In the genomic region with DNA sequence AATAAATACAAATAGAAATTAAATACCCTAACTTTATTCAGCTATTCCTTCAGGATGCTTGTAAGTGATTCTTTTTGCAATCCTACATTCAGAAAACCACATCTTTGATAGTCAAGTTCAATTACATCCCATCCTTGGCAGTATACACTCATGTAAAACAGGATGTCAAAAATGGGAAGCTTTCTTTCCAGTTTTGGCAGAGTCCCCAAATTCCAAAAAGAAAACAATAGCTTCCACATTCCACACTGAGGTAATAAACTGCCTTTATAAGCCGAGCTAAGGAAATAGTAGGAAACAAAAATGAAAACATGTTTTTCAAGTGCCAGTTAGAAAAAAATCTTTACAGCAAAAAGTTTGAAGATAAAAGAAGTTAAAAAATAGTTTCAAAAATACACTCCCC, we compare ENCODE assay signal across 22 mouse cellular contexts. TPM values are rescaled to one million over a fixed set of nuclear protein-coding genes. Genes with fewer than 3 reads are reported as not detected.
DNase-seq lines count a peak whose midpoint lies in the region; ATAC-seq and TF ChIP-seq lines count a peak whose summit lies in the region.
"Had no signal": no experiment of that assay in that cellular context is flagged by ENCODE, and none has a peak within 500 bp of the region (broad histone marks: within the 10 kb centered on the region; RNA-seq: fewer than 3 reads in every experiment).

No protein-coding gene starts in this region.

- 13% methylated on average over 1 of the region's 1 CpGs for WGBS in embryonic facial prominence, embryonic 14.5 days
- 74% methylated on average over 1 of the region's 1 CpGs for WGBS in embryonic facial prominence, embryonic 10.5 days
- 32% methylated on average over 1 of the region's 1 CpGs for WGBS in heart, postnatal 0 days
- 63% methylated on average over 1 of the region's 1 CpGs for WGBS in liver, adult 2 months
- WGBS in liver, embryonic 11.5 days: 73% methylated on average over 1 of the region's 1 CpGs

- peak; percentile 77 for DNase-seq in embryonic facial prominence, embryonic 14.5 days (ENCODE audit: low spot score)
- no peak for DNase-seq in embryonic facial prominence, embryonic 10.5 days (ENCODE audit: low spot score)
- peak; percentile 10 for DNase-seq in heart, postnatal 0 days (ENCODE audit: low spot score)
- DNase-seq in heart, postnatal 36 days: no peak
- DNase-seq in liver, adult 2 months (ENCODE audit: extremely low read depth, low read depth, low spot score): peak; percentile 3
- no peak for DNase-seq in liver, embryonic 11.5 days (ENCODE audit: low spot score)
- peak; percentile 16 for DNase-seq in lung, postnatal 10 days
- DNase-seq in thymus, adult 18-20 months: no peak
- DNase-seq: cerebellum, postnatal 14 days; embryo, embryonic 11 days; layer of hippocampus, adult 9-11 months; liver, postnatal 0 days; right cerebral cortex, postnatal 14 days; thymus, postnatal 25 days had no signal

- no peak overlapping the region for H3K27ac ChIP-seq in embryonic facial prominence, embryonic 14.5 days (replicated peaks; ENCODE audit: low read depth, low read length)
- no peak overlapping the region for H3K27ac ChIP-seq in embryonic facial prominence, embryonic 10.5 days (replicated peaks)
- peak overlapping the region; percentile 54; the same call in 1 of the 2 replicates for H3K27ac ChIP-seq in heart, postnatal 0 days (ENCODE audit: low read depth)
- H3K27ac ChIP-seq in liver, adult 2 months (replicated peaks; ENCODE audit: insufficient read depth, low read depth, low read length): no peak overlapping the region
- H3K27ac ChIP-seq in liver, embryonic 11.5 days (ENCODE audit: low read depth, low read length): no peak overlapping the region
- H3K27ac ChIP-seq: forebrain, embryonic 13.5 days; hindbrain, embryonic 12.5 days; limb, embryonic 13.5 days; midbrain, embryonic 10.5 days; neural tube, embryonic 13.5 days; stomach, postnatal 0 days had no signal

- H3K4me3 ChIP-seq in embryonic facial prominence, embryonic 14.5 days (ENCODE audit: low read depth, low read length): no peak overlapping the region
- H3K4me3 ChIP-seq in embryonic facial prominence, embryonic 10.5 days: no peak overlapping the region
- H3K4me3 ChIP-seq in heart, postnatal 0 days (ENCODE audit: low read depth, low read length): no peak overlapping the region
- H3K4me3 ChIP-seq in liver, adult 2 months (ENCODE audit: insufficient read depth, low read depth, low read length): no peak overlapping the region
- no peak overlapping the region for H3K4me3 ChIP-seq in liver, embryonic 11.5 days (ENCODE audit: low read depth, low read length)
- H3K4me3 ChIP-seq: forebrain, embryonic 13.5 days; heart, embryonic 12.5 days; hindbrain, embryonic 12.5 days; limb, embryonic 13.5 days; midbrain, embryonic 10.5 days; neural tube, embryonic 13.5 days had no signal

- TF ChIP-seq EP300 in heart, postnatal 0 days (IDR thresholded peaks at IDR 0.05; ENCODE audit: low read depth): 0 out of 2 replicates have a peak, but pooled peaks have one; percentile 26

- no peak overlapping the region for H3K4me2 ChIP-seq in embryonic facial prominence, embryonic 14.5 days (ENCODE audit: low read depth, low read length)
- H3K4me2 ChIP-seq in heart, postnatal 0 days (ENCODE audit: low read depth, low read length): no peak overlapping the region
- H3K4me2 ChIP-seq in liver, embryonic 11.5 days: no peak overlapping the region
- H3K4me2 ChIP-seq: forebrain, embryonic 13.5 days; heart, embryonic 12.5 days; hindbrain, embryonic 12.5 days; limb, embryonic 13.5 days; neural tube, embryonic 13.5 days had no signal

- no peaks in the 10 kb centered on the region for H3K36me3 ChIP-seq in embryonic facial prominence, embryonic 14.5 days (ENCODE audit: control insufficient read depth, insufficient read depth, low read length)
- H3K36me3 ChIP-seq in embryonic facial prominence, embryonic 10.5 days (replicated peaks): no peaks in the 10 kb centered on the region
- H3K36me3 ChIP-seq in heart, postnatal 0 days (replicated peaks; ENCODE audit: control insufficient read depth, insufficient read depth, low read length): no peaks in the 10 kb centered on the region
- H3K36me3 ChIP-seq in liver, adult 2 months (ENCODE audit: control insufficient read depth, insufficient read depth, low read length): no peaks in the 10 kb centered on the region
- no peaks in the 10 kb centered on the region for H3K36me3 ChIP-seq in liver, embryonic 11.5 days (ENCODE audit: control insufficient read depth, insufficient read depth, low read length)
- H3K36me3 ChIP-seq: heart, embryonic 12.5 days; hindbrain, embryonic 12.5 days; limb, embryonic 13.5 days; midbrain, embryonic 10.5 days; neural tube, embryonic 13.5 days had no signal

- intact Hi-C loops in heart, postnatal 36 days (cut with DNase I): loop anchor here (1.0 to 2.0 kb wide), 3 partner anchors 35 to 102 kb away; no protein-coding TSS in a partner anchor

- no peaks in the 10 kb centered on the region for H3K27me3 ChIP-seq in embryonic facial prominence, embryonic 14.5 days (replicated peaks; ENCODE audit: control insufficient read depth, insufficient read depth, low read length)
- no peaks in the 10 kb centered on the region for H3K27me3 ChIP-seq in embryonic facial prominence, embryonic 10.5 days (replicated peaks; ENCODE audit: low read depth, poor library complexity, severe bottlenecking)
- H3K27me3 ChIP-seq in heart, postnatal 0 days (ENCODE audit: control insufficient read depth, insufficient read depth, low read length): no peaks in the 10 kb centered on the region
- H3K27me3 ChIP-seq in liver, adult 2 months (ENCODE audit: control insufficient read depth, insufficient read depth, low read length): no peaks in the 10 kb centered on the region
- no peaks in the 10 kb centered on the region for H3K27me3 ChIP-seq in liver, embryonic 11.5 days (replicated peaks; ENCODE audit: control insufficient read depth, insufficient read depth, low read length)
- H3K27me3 ChIP-seq: forebrain, embryonic 13.5 days; heart, embryonic 12.5 days; hindbrain, embryonic 12.5 days; limb, embryonic 13.5 days; neural tube, embryonic 13.5 days had no signal

- no peak for ATAC-seq in embryonic facial prominence, embryonic 14.5 days (ENCODE audit: low read depth)
- ATAC-seq in heart, postnatal 0 days (ENCODE audit: insufficient read depth, low read depth): no peak
- ATAC-seq in liver, embryonic 11.5 days (replicated peaks; ENCODE audit: low FRiP score): no peak
- ATAC-seq: forebrain, embryonic 13.5 days; liver, postnatal 0 days had no signal

- TF ChIP-seq CTCF in heart, postnatal 0 days (IDR thresholded peaks at IDR 0.05; ENCODE audit: low read depth): no peak
- TF ChIP-seq CTCF in liver, adult 2 months (IDR thresholded peaks at IDR 0.05; ENCODE audit: low read depth, low read length): no peak

- no peaks in the 10 kb centered on the region for H3K9me3 ChIP-seq in embryonic facial prominence, embryonic 14.5 days (ENCODE audit: control insufficient read depth, low read length)
- no peaks in the 10 kb centered on the region for H3K9me3 ChIP-seq in embryonic facial prominence, embryonic 10.5 days
- no peaks in the 10 kb centered on the region for H3K9me3 ChIP-seq in heart, postnatal 0 days (replicated peaks; ENCODE audit: control insufficient read depth, low read length)
- no peaks in the 10 kb centered on the region for H3K9me3 ChIP-seq in liver, embryonic 11.5 days (ENCODE audit: control insufficient read depth, low read length)
- H3K9me3 ChIP-seq: forebrain, embryonic 13.5 days; heart, embryonic 12.5 days; hindbrain, embryonic 12.5 days; limb, embryonic 13.5 days; midbrain, embryonic 10.5 days; neural tube, embryonic 13.5 days had no signal

- H3K9ac ChIP-seq in embryonic facial prominence, embryonic 14.5 days (ENCODE audit: low read depth, low read length): no peak overlapping the region
- no peak overlapping the region for H3K9ac ChIP-seq in heart, postnatal 0 days (replicated peaks; ENCODE audit: low read depth, low read length)
- H3K9ac ChIP-seq in liver, adult 2 months (ENCODE audit: low read depth, low read length): no peak overlapping the region
- no peak overlapping the region for H3K9ac ChIP-seq in liver, embryonic 11.5 days (ENCODE audit: low read depth, low read length)
- H3K9ac ChIP-seq: forebrain, embryonic 13.5 days; heart, embryonic 12.5 days; hindbrain, embryonic 12.5 days; limb, embryonic 13.5 days; liver, postnatal 0 days; neural tube, embryonic 13.5 days had no signal

- H3K4me1 ChIP-seq in embryonic facial prominence, embryonic 14.5 days (ENCODE audit: control insufficient read depth, insufficient read depth, low read length): no peaks in the 10 kb centered on the region
- H3K4me1 ChIP-seq in embryonic facial prominence, embryonic 10.5 days: no peaks in the 10 kb centered on the region
- no peaks in the 10 kb centered on the region for H3K4me1 ChIP-seq in heart, postnatal 0 days (ENCODE audit: control insufficient read depth, insufficient read depth)
- H3K4me1 ChIP-seq in liver, adult 2 months (ENCODE audit: control insufficient read depth, insufficient read depth, low read length): no peaks in the 10 kb centered on the region
- H3K4me1 ChIP-seq in liver, embryonic 11.5 days (replicated peaks; ENCODE audit: control insufficient read depth, insufficient read depth, low read length): no peaks in the 10 kb centered on the region
- H3K4me1 ChIP-seq: forebrain, embryonic 13.5 days; heart, embryonic 12.5 days; hindbrain, embryonic 12.5 days; limb, embryonic 13.5 days; midbrain, embryonic 10.5 days; neural tube, embryonic 13.5 days had no signal

- no peak for TF ChIP-seq POLR2A in liver, adult 2 months (IDR thresholded peaks at IDR 0.05; ENCODE audit: extremely low read depth, insufficient read depth, low read length)

- no peaks in the 10 kb centered on the region for H3K79me2 ChIP-seq in liver, adult 2 months (ENCODE audit: control insufficient read depth, insufficient read depth, low read length)

RNA-seq across cellular contexts. Expression of gene Meox2, which starts 57.7 kb away (rescaled TPM):
- 24.2 and 24.6 TPM in 2 replicates for polyA plus RNA-seq in embryonic facial prominence, embryonic 14.5 days (2014; fragmentation: Nextera tagmentation; extraction: Ambion mirVana)
- 0.70 and 2.7 TPM in 2 replicates for polyA plus RNA-seq in embryonic facial prominence, embryonic 10.5 days (2016; fragmentation: Nextera tagmentation; extraction: Ambion mirVana)
- total RNA-seq in heart, postnatal 0 days (2014; rRNA removed; ENCODE audit: low replicate concordance): 8.9 and 26.6 TPM in 2 replicates
- polyA plus RNA-seq in heart, postnatal 0 days (2015; fragmentation: Nextera tagmentation; extraction: Ambion mirVana): 9.3 and 9.4 TPM in 2 replicates
- 10 to 100 TPM; 16.0 to 16.2 TPM for total RNA-seq in heart, postnatal 36 days (2021)
- total RNA-seq in liver, adult 2 months (2014; rRNA removed): not detected in 2 replicates
- 0.05 TPM in 1 of 2 replicates, not detected in the other for polyA plus RNA-seq in liver, adult 2 months (2012; rRNA removed)
- polyA plus RNA-seq in liver, embryonic 11.5 days (2014; fragmentation: Nextera tagmentation; extraction: Ambion mirVana): 0.92 and 1.7 TPM in 2 replicates
- total RNA-seq: MEL had no signal

Comparison
In these comparisons a context has a peak if more than half of its experiments do, and no peak if none do; other contexts are left out.
1. DNase-seq: peak in embryonic facial prominence, embryonic 14.5 days (single experiment), heart, postnatal 0 days (single experiment), liver, adult 2 months (single experiment) and lung, postnatal 10 days (single experiment); none in embryonic facial prominence, embryonic 10.5 days (single experiment), heart, postnatal 36 days (0 of 2), liver, embryonic 11.5 days (single experiment) and thymus, adult 18-20 months (0 of 2).